In genomic region chr12:76853378-76854142, GRCm38 (mm10) we compare ENCODE assay signal across 19 mouse cellular contexts. TPM values are rescaled to one million over a fixed set of nuclear protein-coding genes. Genes with fewer than 3 reads are reported as not detected.
DNase-seq lines count a peak whose midpoint lies in the region; ATAC-seq and TF ChIP-seq lines count a peak whose summit lies in the region.
"Had no signal": no experiment of that assay in that cellular context is flagged by ENCODE, and none has a peak within 500 bp of the region (broad histone marks: within the 10 kb centered on the region; RNA-seq: fewer than 3 reads in every experiment).

No protein-coding gene starts in this region.

- no peak overlapping the region for H3K4me3 ChIP-seq in forebrain, embryonic 10.5 days
- no peak overlapping the region for H3K4me3 ChIP-seq in forebrain, embryonic 11.5 days (ENCODE audit: low read depth, low read length)
- no peak overlapping the region for H3K4me3 ChIP-seq in thymus, adult 2 months (ENCODE audit: control insufficient read depth, insufficient read depth, low read length)
- H3K4me3 ChIP-seq: embryonic facial prominence, embryonic 15.5 days; forebrain, embryonic 15.5 days; heart, embryonic 12.5 days; limb, embryonic 15.5 days had no signal

- no peak overlapping the region for H3K9ac ChIP-seq in forebrain, embryonic 11.5 days (ENCODE audit: low read length)
- H3K9ac ChIP-seq: embryonic facial prominence, embryonic 15.5 days; forebrain, embryonic 15.5 days; heart, embryonic 12.5 days; hindbrain, embryonic 14.5 days; limb, embryonic 15.5 days had no signal

- no peaks in the 10 kb centered on the region for H3K36me3 ChIP-seq in forebrain, embryonic 10.5 days (replicated peaks)
- H3K36me3 ChIP-seq in forebrain, embryonic 11.5 days (ENCODE audit: control insufficient read depth, insufficient read depth, low read length) = no peaks in the 10 kb centered on the region
- no peaks in the 10 kb centered on the region for H3K36me3 ChIP-seq in thymus, adult 2 months (ENCODE audit: control insufficient read depth, insufficient read depth, low read length)
- H3K36me3 ChIP-seq: embryonic facial prominence, embryonic 15.5 days; forebrain, embryonic 15.5 days; limb, embryonic 15.5 days had no signal

- no peak for TF ChIP-seq CTCF in thymus, adult 2 months (IDR thresholded peaks at IDR 0.05; ENCODE audit: borderline replicate concordance, control insufficient read depth, extremely low read depth, insufficient read depth, low read length, poor library complexity)

- no peak for DNase-seq in forebrain, embryonic 10.5 days (ENCODE audit: extremely low spot score, low spot score)
- no peak for DNase-seq in forebrain, embryonic 11.5 days (ENCODE audit: low spot score)
- DNase-seq in CD4-positive, CD25-positive, alpha-beta regulatory T cell, adult 2 months (ENCODE audit: low read depth, low spot score) = peak; percentile 49
- peak; percentile 21 for DNase-seq in thymus, adult 2 months
- no peak for DNase-seq in urinary bladder, postnatal 14 days (ENCODE audit: low spot score)
- no peak for DNase-seq in kidney, postnatal 14 days
- no peak for DNase-seq in right cerebral cortex, postnatal 36 days (ENCODE audit: low spot score in 2 of 2)
- DNase-seq: cerebellum, adult 8-10 months; gastrocnemius, postnatal 10 days; kidney, adult 2 months; lung, adult 2 months; spleen, adult 18-20 months had no signal

- H3K4me2 ChIP-seq in forebrain, embryonic 11.5 days (ENCODE audit: low read depth, low read length, severe bottlenecking) = no peak overlapping the region
- H3K4me2 ChIP-seq: embryonic facial prominence, embryonic 15.5 days; forebrain, embryonic 15.5 days; heart, embryonic 12.5 days; hindbrain, embryonic 14.5 days; limb, embryonic 15.5 days had no signal

- no peak for TF ChIP-seq POLR2A in thymus, adult 2 months (IDR thresholded peaks at IDR 0.05; ENCODE audit: control insufficient read depth, extremely low read depth, insufficient read depth, low read length, poor library complexity)

- 94% methylated on average over 1 of the region's 1 CpGs for WGBS in forebrain, embryonic 10.5 days
- 89% methylated on average over 1 of the region's 1 CpGs for WGBS in forebrain, embryonic 11.5 days
- 13% methylated on average over 1 of the region's 1 CpGs for WGBS in thymus, adult 2 months

- H3K27me3 ChIP-seq in forebrain, embryonic 10.5 days (ENCODE audit: poor library complexity, severe bottlenecking) = no peaks in the 10 kb centered on the region
- no peaks in the 10 kb centered on the region for H3K27me3 ChIP-seq in forebrain, embryonic 11.5 days (ENCODE audit: control insufficient read depth, insufficient read depth, low read length)
- no peaks in the 10 kb centered on the region for H3K27me3 ChIP-seq in thymus, adult 2 months (ENCODE audit: control insufficient read depth, insufficient read depth, low read length)
- H3K27me3 ChIP-seq: embryonic facial prominence, embryonic 15.5 days; forebrain, embryonic 15.5 days; heart, embryonic 12.5 days; limb, embryonic 15.5 days had no signal

- peak overlapping the region; percentile 45; the same call in 1 of the 2 replicates for H3K27ac ChIP-seq in forebrain, embryonic 10.5 days
- H3K27ac ChIP-seq in forebrain, embryonic 11.5 days (ENCODE audit: low read depth, low read length) = no peak overlapping the region
- H3K27ac ChIP-seq in thymus, adult 2 months (ENCODE audit: control insufficient read depth, insufficient read depth, low read length) = peak overlapping the region; percentile 69
- H3K27ac ChIP-seq: embryonic facial prominence, embryonic 15.5 days; forebrain, embryonic 15.5 days; hindbrain, embryonic 14.5 days; limb, embryonic 15.5 days had no signal

- no peak for ATAC-seq in forebrain, embryonic 11.5 days (replicated peaks; ENCODE audit: low FRiP score)
- 0 out of 2 replicates have a peak, but pooled peaks have one; percentile 8 for ATAC-seq in common myeloid progenitor, adult 5-6 weeks (replicated peaks; ENCODE audit: low read depth, poor library complexity, severe bottlenecking)
- ATAC-seq: forebrain, embryonic 15.5 days had no signal

- no peaks in the 10 kb centered on the region for H3K9me3 ChIP-seq in forebrain, embryonic 10.5 days
- H3K9me3 ChIP-seq in forebrain, embryonic 11.5 days (ENCODE audit: control insufficient read depth, low read length) = no peaks in the 10 kb centered on the region
- H3K9me3 ChIP-seq: embryonic facial prominence, embryonic 15.5 days; forebrain, embryonic 15.5 days; heart, embryonic 12.5 days; limb, embryonic 15.5 days had no signal

- peaks cover 21% of the 10 kb centered on the region for H3K4me1 ChIP-seq in forebrain, embryonic 10.5 days
- peaks cover 3% of the 10 kb centered on the region; the same call in 1 of the 2 replicates for H3K4me1 ChIP-seq in forebrain, embryonic 11.5 days (replicated peaks; ENCODE audit: control insufficient read depth, insufficient read depth, low read length)
- H3K4me1 ChIP-seq in thymus, adult 2 months (replicated peaks; ENCODE audit: control insufficient read depth, insufficient read depth, low read length) = peaks cover 24% of the 10 kb centered on the region
- H3K4me1 ChIP-seq: embryonic facial prominence, embryonic 15.5 days; forebrain, embryonic 15.5 days had no signal

RNA-seq across cellular contexts. Expression of gene Rab15, which starts 30.9 kb away (rescaled TPM):
- polyA plus RNA-seq in forebrain, embryonic 10.5 days (2016; fragmentation: Nextera tagmentation; extraction: Ambion mirVana) = 8.3 and 9.2 TPM in 2 replicates
- polyA plus RNA-seq in forebrain, embryonic 11.5 days (2014; fragmentation: Nextera tagmentation; extraction: Ambion mirVana) = 9.3 and 11.2 TPM in 2 replicates
- total RNA-seq in common myeloid progenitor, adult 5-6 weeks (2017) = not detected in 2 replicates
- 18.6 and 21.9 TPM in 2 replicates for polyA plus RNA-seq in thymus, adult 2 months (2012; rRNA removed)

RNA-seq across cellular contexts. Expression of gene Gpx2, which starts 58.2 kb away (rescaled TPM):
- 0.20 and 0.21 TPM in 2 replicates for polyA plus RNA-seq in forebrain, embryonic 10.5 days (2016; fragmentation: Nextera tagmentation; extraction: Ambion mirVana)
- polyA plus RNA-seq in forebrain, embryonic 11.5 days (2014; fragmentation: Nextera tagmentation; extraction: Ambion mirVana) = 0.20 TPM in 1 of 2 replicates, not detected in the other
- total RNA-seq in common myeloid progenitor, adult 5-6 weeks (2017) = not detected in 2 replicates
- 5.4 and 6.3 TPM in 2 replicates for polyA plus RNA-seq in thymus, adult 2 months (2012; rRNA removed)
- total RNA-seq: gastrocnemius, postnatal 10 days had no signal
- polyA plus RNA-seq: forebrain, embryonic 15.5 days; heart, embryonic 12.5 days; neural tube, embryonic 14.5 days had no signal

Comparison
In these comparisons a context has a peak if more than half of its experiments do, and no peak if none do; other contexts are left out.
1. DNase-seq: peak in CD4-positive, CD25-positive, alpha-beta regulatory T cell, adult 2 months (single experiment) and thymus, adult 2 months (single experiment); none in forebrain, embryonic 10.5 days (single experiment), forebrain, embryonic 11.5 days (single experiment), urinary bladder, postnatal 14 days (single experiment), kidney, postnatal 14 days (single experiment) and right cerebral cortex, postnatal 36 days (0 of 2).